Mouse (Mus musculus) lung, postnatal 0 days (tissue): ENCODE measurements around the gene Sapcd2. TPM values are rescaled to one million over a fixed set of nuclear protein-coding genes. Genes with fewer than 3 reads are reported as not detected.

Experiments
- ATAC-seq: fragments of 200-750 bp; cut with Nextera tagmentation; 2 replicates; pipeline ENCODE4 v1.8.0; 2017; ENCODE audit warnings: moderate library complexity
- DNase-seq: peaks from one replicate; pipeline ENCODE4 v3.0.0-alpha.2; 2016; ENCODE audit warnings: low spot score
- H3K27ac ChIP-seq: fragments of 300-500 bp; sonication (generic); 2 replicates; pipeline ENCODE4 v1.5.1; 2014; ENCODE audit warnings: antibody characterized with exemption, mild to moderate bottlenecking, low read length, mixed read lengths
- H3K27me3 ChIP-seq: fragments of 300-500 bp; sonication (generic); replicated peaks from 2 replicates; pipeline ENCODE4 v1.6.1; 2014; ENCODE audit warnings: low read length, mixed read lengths; ENCODE audit not compliant: insufficient read depth
- H3K36me3 ChIP-seq: fragments of 300-500 bp; sonication (generic); 2 replicates; pipeline ENCODE4 v1.6.1; 2014; ENCODE audit warnings: low read length, mixed read lengths; ENCODE audit not compliant: insufficient read depth
- H3K4me1 ChIP-seq: fragments of 300-500 bp; sonication (generic); 2 replicates; pipeline ENCODE4 v1.6.1; 2014; ENCODE audit warnings: antibody characterized with exemption, low read depth, low read length, mixed read lengths; ENCODE audit not compliant: insufficient read depth
- H3K4me2 ChIP-seq: fragments of 300-500 bp; sonication (generic); replicated peaks from 2 replicates; pipeline ENCODE4 v1.6.1; 2014; ENCODE audit warnings: low read depth, mild to moderate bottlenecking, low read length, moderate library complexity, mixed read lengths
- H3K4me3 ChIP-seq: fragments of 300-500 bp; sonication (generic); 2 replicates; pipeline ENCODE4 v1.5.1; 2014; ENCODE audit warnings: low read depth, low read length
- H3K9ac ChIP-seq: fragments of 300-500 bp; sonication (generic); replicated peaks from 2 replicates; pipeline ENCODE4 v1.6.1; 2014; ENCODE audit warnings: low read depth, mild to moderate bottlenecking
- H3K9me3 ChIP-seq: fragments of 300-500 bp; sonication (generic); 2 replicates; pipeline ENCODE4 v1.6.1; 2016; ENCODE audit warnings: low read length, mixed read lengths
- CTCF ChIP-seq: IDR thresholded peaks from 2 replicates; pipeline ENCODE4 v1.5.1; 2016; ENCODE audit warnings: antibody characterized with exemption, mild to moderate bottlenecking
- EP300 ChIP-seq: IDR thresholded peaks from 2 replicates; pipeline ENCODE4 v1.6.1; 2016; ENCODE audit warnings: antibody characterized with exemption, mild to moderate bottlenecking, control low read depth
- WGBS: fragments of 180-500 bp; shearing (Covaris S2); extraction: QIAGEN DNeasy Blood & Tissue Kit; methylation state at CpG from one replicate; pipeline ENCODE4 v1.1.7; 2014; 5-methylcytosine and 5-hydroxymethylcytosine counted together
- polyA plus RNA-seq: library from polyadenylated mRNA; unstranded; fragments of >200 nt; fragmentation: Nextera tagmentation; extraction: Ambion mirVana; gene quantifications from 2 replicates; pipeline ENCODE4 v1.2.1, GENCODE M21; 2015

Gene Sapcd2
- polyA plus RNA-seq, 1 experiment from 2014 or later: 2.4 TPM

- Histone ChIP-seq H3K9me3 (no peaks in the 10 kb centered on the region), H3K4me3 (no peak overlapping the region), H3K4me2 (no peak overlapping the region), H3K9ac (no peak overlapping the region), H3K36me3 (no peaks in the 10 kb centered on the region), H3K4me1 (no peaks in the 10 kb centered on the region), H3K27ac (no peak overlapping the region), H3K27me3 (no peaks in the 10 kb centered on the region)
- ATAC-seq (no peak), DNase-seq (no peak)
- WGBS: 23% methylated on average over 1 of the region's 1 CpGs
- no peak for TF ChIP-seq CTCF
- no peak for TF ChIP-seq EP300
These were observed 51.5 kb downstream of the Sapcd2 start for GRCm38 (mm10) chr2:25423626-25424025.

GRCm38 (mm10) chr2:25425481-25425880, 53.4 kb downstream of the Sapcd2 start:
- Histone ChIP-seq H3K27ac (no peak overlapping the region), H3K27me3 (peaks cover 10% of the 10 kb centered on the region; the same call in 1 of the 2 replicates), H3K9me3 (no peaks in the 10 kb centered on the region), H3K9ac (no peak overlapping the region), H3K4me3 (no peak overlapping the region), H3K4me2 (no peak overlapping the region), H3K4me1 (no peaks in the 10 kb centered on the region), H3K36me3 (no peaks in the 10 kb centered on the region)
- no peak for TF ChIP-seq CTCF
- no peak for TF ChIP-seq EP300
- DNase-seq: no peak
- no peak for ATAC-seq
- WGBS: 46% methylated on average over 27 of the region's 27 CpGs

- no peak overlapping the region for H3K27ac ChIP-seq
- ATAC-seq: 0 out of 2 replicates have a peak, but pooled peaks have one; percentile 11
- 24% methylated on average over 5 of the region's 5 CpGs for WGBS
- TF ChIP-seq EP300 (no peak), CTCF (peak; percentile 91)
- DNase-seq: peak; percentile 67
- H3K4me3 ChIP-seq: no peak overlapping the region
- no peaks in the 10 kb centered on the region for H3K4me1 ChIP-seq
- no peak overlapping the region for H3K9ac ChIP-seq
- no peaks in the 10 kb centered on the region for H3K36me3 ChIP-seq
- no peak overlapping the region for H3K4me2 ChIP-seq
- H3K9me3 ChIP-seq: no peaks in the 10 kb centered on the region
- H3K27me3 ChIP-seq: peaks cover 10% of the 10 kb centered on the region; the same call in 1 of the 2 replicates
These were observed 54.6 kb downstream of the Sapcd2 start for GRCm38 (mm10) chr2:25426721-25427191.

- Histone ChIP-seq H3K4me3 (no peak overlapping the region), H3K4me1 (no peaks in the 10 kb centered on the region), H3K27me3 (peaks cover 10% of the 10 kb centered on the region; the same call in 1 of the 2 replicates), H3K4me2 (no peak overlapping the region), H3K9ac (no peak overlapping the region), H3K27ac (no peak overlapping the region), H3K9me3 (no peaks in the 10 kb centered on the region), H3K36me3 (no peaks in the 10 kb centered on the region)
- WGBS: 91% methylated on average over 5 of the region's 5 CpGs
- ATAC-seq: no peak
- no peak for DNase-seq
- TF ChIP-seq CTCF (no peak), EP300 (no peak)
These were observed 55.1 kb downstream of the Sapcd2 start for GRCm38 (mm10) chr2:25427256-25427655.

Other genes with a start within 250 kb of the Sapcd2 start
- 14.1 and 16.0 TPM in 2 replicates for gene Nrarp, start 191.6 kb upstream of the Sapcd2 start, polyA plus RNA-seq
- gene Tor4a, start 175.4 kb upstream of the Sapcd2 start, polyA plus RNA-seq: 13.8 and 14.8 TPM in 2 replicates
- gene Nelfb, start 160.8 kb upstream of the Sapcd2 start, polyA plus RNA-seq: 74.0 and 80.1 TPM in 2 replicates
- gene Stpg3, start 157.7 kb upstream of the Sapcd2 start, polyA plus RNA-seq: 0.12 TPM in 1 of 2 replicates, not detected in the other
- gene Fam166a, start 153.6 kb upstream of the Sapcd2 start, polyA plus RNA-seq: 0.32 and 0.98 TPM in 2 replicates
- gene Tubb4b, start 147.6 kb upstream of the Sapcd2 start, polyA plus RNA-seq: 344 and 386 TPM in 2 replicates
- not detected in 2 replicates for gene Slc34a3, start 138.0 kb upstream of the Sapcd2 start, polyA plus RNA-seq
- gene Rnf224, start 135.5 kb upstream of the Sapcd2 start, polyA plus RNA-seq: 0.10 TPM in 1 of 2 replicates, not detected in the other
- 3.4 TPM in 2 replicates for gene Rnf208, start 130.1 kb upstream of the Sapcd2 start, polyA plus RNA-seq
- 0.69 and 0.85 TPM in 2 replicates for gene Cysrt1, start 129.9 kb upstream of the Sapcd2 start, polyA plus RNA-seq
- gene AL732309.1, start 125.5 kb upstream of the Sapcd2 start, polyA plus RNA-seq: 4.1 and 4.3 TPM in 2 replicates
- gene Tmem203, start 116.9 kb upstream of the Sapcd2 start, polyA plus RNA-seq: 43.2 and 44.9 TPM in 2 replicates
- gene Tprn, start 109.7 kb upstream of the Sapcd2 start, polyA plus RNA-seq: 7.2 and 7.4 TPM in 2 replicates
- 146 and 173 TPM in 2 replicates for gene Ssna1, start 99.9 kb upstream of the Sapcd2 start, polyA plus RNA-seq
- 88.4 and 89.0 TPM in 2 replicates for gene Anapc2, start 99.8 kb upstream of the Sapcd2 start, polyA plus RNA-seq
- gene Tmem210, start 84.2 kb upstream of the Sapcd2 start, polyA plus RNA-seq: not detected in 2 replicates
- 42.2 and 46.5 TPM in 2 replicates for gene Lrrc26, start 82.4 kb upstream of the Sapcd2 start, polyA plus RNA-seq
- gene Grin1, start 53.1 kb upstream of the Sapcd2 start, polyA plus RNA-seq: 0.30 and 0.36 TPM in 2 replicates
- gene Man1b1, start 40.0 kb upstream of the Sapcd2 start, polyA plus RNA-seq: 36.8 and 40.9 TPM in 2 replicates
- 10.5 and 11.1 TPM in 2 replicates for gene Dpp7, start 16.0 kb upstream of the Sapcd2 start, polyA plus RNA-seq
- gene Uap1l1, start 6.6 kb upstream of the Sapcd2 start, polyA plus RNA-seq: 74.4 and 75.5 TPM in 2 replicates
- gene Entpd2, start 23.6 kb downstream of the Sapcd2 start, polyA plus RNA-seq: 2.6 and 2.8 TPM in 2 replicates
- 42.7 and 45.3 TPM in 2 replicates for gene Npdc1, start 27.0 kb downstream of the Sapcd2 start, polyA plus RNA-seq
- 0.32 and 0.45 TPM in 2 replicates for gene Fut7, start 50.9 kb downstream of the Sapcd2 start, polyA plus RNA-seq
- gene Abca2, start 56.4 kb downstream of the Sapcd2 start, polyA plus RNA-seq: 2.7 and 4.0 TPM in 2 replicates
- 633 and 715 TPM in 2 replicates for gene Clic3, start 84.5 kb downstream of the Sapcd2 start, polyA plus RNA-seq
- 67.4 and 68.9 TPM in 2 replicates for gene Paxx, start 88.8 kb downstream of the Sapcd2 start, polyA plus RNA-seq
- 5.8 and 6.1 TPM in 2 replicates for gene Ptgds, start 97.7 kb downstream of the Sapcd2 start, polyA plus RNA-seq
- not detected in 2 replicates for gene Lcn12, start 121.6 kb downstream of the Sapcd2 start, polyA plus RNA-seq
- gene Fbxw5, start 128.4 kb downstream of the Sapcd2 start, polyA plus RNA-seq: 39.7 and 43.4 TPM in 2 replicates
- 2.6 and 3.2 TPM in 2 replicates for gene C8g, start 129.4 kb downstream of the Sapcd2 start, polyA plus RNA-seq
- 20.7 and 21.0 TPM in 2 replicates for gene Traf2, start 174.6 kb downstream of the Sapcd2 start, polyA plus RNA-seq
- 297 and 329 TPM in 2 replicates for gene Edf1, start 185.5 kb downstream of the Sapcd2 start, polyA plus RNA-seq
- gene Mamdc4, start 202.5 kb downstream of the Sapcd2 start, polyA plus RNA-seq: 0.31 and 1.2 TPM in 2 replicates
- gene Phpt1, start 202.9 kb downstream of the Sapcd2 start, polyA plus RNA-seq: 97.7 and 103 TPM in 2 replicates
- 0.07 TPM in 1 of 2 replicates, not detected in the other for gene Ajm1, start 209.4 kb downstream of the Sapcd2 start, polyA plus RNA-seq
- gene Rabl6, start 236.2 kb downstream of the Sapcd2 start, polyA plus RNA-seq: 34.7 and 41.2 TPM in 2 replicates
- gene Ccdc183, start 245.4 kb downstream of the Sapcd2 start, polyA plus RNA-seq: 0.38 and 0.44 TPM in 2 replicates
- gene Tmem141, start 249.7 kb downstream of the Sapcd2 start, polyA plus RNA-seq: 26.0 and 29.9 TPM in 2 replicates